In genomic region chr19:20953874-20954273, GRCm38 (mm10) we compare ENCODE assay signal across 24 mouse cellular contexts. TPM values are rescaled to one million over a fixed set of nuclear protein-coding genes. Genes with fewer than 3 reads are reported as not detected.
A peak's percentile ranks its signal among the peaks of the same experiment; 100 is the strongest.
DNase-seq lines count a peak whose midpoint lies in the region; ATAC-seq and TF ChIP-seq lines count a peak whose summit lies in the region.
"Had no signal": no experiment of that assay in that cellular context is flagged by ENCODE, and none has a peak within 500 bp of the region (broad histone marks: within the 10 kb centered on the region; RNA-seq: fewer than 3 reads in every experiment).

TSS of gene Tmc1 (minus strand) at chr19:20954202.

- dilution Hi-C loops in CH12.LX (cut with MboI; ENCODE audit: extremely low pct_ligation_motif_present, extremely low pct_unique_long_range_greater_than_20kb, low sequenced_read_pairs), result no loop called here

- no peak for TF ChIP-seq CTCF in layer of hippocampus, adult 2 months (conservative IDR thresholded peaks at IDR 0.05)
- no peak for TF ChIP-seq CTCF in CH12.LX (conservative IDR thresholded peaks at IDR 0.05 in 1 of 2, IDR thresholded peaks at IDR 0.05 in 1 of 2; ENCODE audit: low read depth in 2 of 2, low read length in 2 of 2)

- H3K9ac ChIP-seq in CH12.LX (ENCODE audit: insufficient read depth, low read depth) (no peak within 1 kb of the TSS), ES-E14 (ENCODE audit: insufficient read depth, low read depth, low read length, poor library complexity, severe bottlenecking) (no peak within 1 kb of the TSS)
- H3K9ac ChIP-seq in midbrain, embryonic 11.5 days (ENCODE audit: low read length), result no peak within 1 kb of the TSS

- H3K4me3 ChIP-seq in layer of hippocampus, adult 2 months, result no peak within 1 kb of the TSS
- H3K4me3 ChIP-seq in CH12.LX (replicated peaks in 1 of 3; ENCODE audit: low read depth in 2 of 3, low read length in 2 of 3, poor library complexity in 1 of 3) (no peak within 1 kb of the TSS), ES-E14 (ENCODE audit: insufficient read depth in 1 of 2, low read depth in 1 of 2, low read length in 2 of 2, poor library complexity in 1 of 2, severe bottlenecking in 1 of 2) (no peak within 1 kb of the TSS)
- H3K4me3 ChIP-seq in midbrain, embryonic 11.5 days (ENCODE audit: low read depth, low read length), result no peak within 1 kb of the TSS

- no peaks in the 10 kb centered on the region for H3K27me3 ChIP-seq in CH12.LX (replicated peaks)
- H3K27me3 ChIP-seq in midbrain, embryonic 11.5 days (ENCODE audit: control insufficient read depth, insufficient read depth, low read length), result no peaks in the 10 kb centered on the region

- intact Hi-C loops in gastrocnemius, postnatal 14 days (cut with DNase I; ENCODE audit: low total_unique reads), result no loop called here

- in situ Hi-C loops in CH12.LX (cut with MboI; ENCODE audit: low pct_ligation_motif_present, low pct_unique_long_range_greater_than_20kb, low sequenced_read_pairs), result no loop called here
- in situ Hi-C loops in ES-E14 (cut with MboI; ENCODE audit: low sequenced_read_pairs in 2 of 2, unreplicated experiment in 2 of 2), result no loop called here

- H3K4me2 ChIP-seq in CH12.LX (ENCODE audit: insufficient read depth, low read depth, poor library complexity, severe bottlenecking), result no peak within 1 kb of the TSS
- no peak within 1 kb of the TSS for H3K4me2 ChIP-seq in midbrain, embryonic 11.5 days

- DNase-seq in layer of hippocampus, adult 2 months (ENCODE audit: low spot score in 2 of 2), result no peak
- DNase-seq in layer of hippocampus, adult 9-11 months, result no peak
- DNase-seq in CH12.LX (ENCODE audit: extremely low read depth), result no peak
- no peak for DNase-seq in ES-E14 (ENCODE audit: low read depth, low spot score)
- no peak for DNase-seq in gastrocnemius, postnatal 14 days
- DNase-seq in midbrain, embryonic 11.5 days (ENCODE audit: low spot score, missing footprints), result no peak
- DNase-seq: adrenal gland, adult 2 months; adrenal gland, adult 8-10 months; adrenal gland, postnatal 10 days; adrenal gland, postnatal 14 days; adrenal gland, postnatal 25 days; adrenal gland, postnatal 36 days; B cell, adult 2 months; cerebellum, adult 11 months; cerebellum, adult 11-12 months; cerebellum, adult 18-20 months; cerebellum, adult 2 months; cerebellum, adult 8-10 months had no signal

- TF ChIP-seq POLR2A in CH12.LX (IDR thresholded peaks at IDR 0.05; ENCODE audit: low read depth, low read length), result no peak

- H3K36me3 ChIP-seq in CH12.LX (replicated peaks in 1 of 2; ENCODE audit: control insufficient read depth in 1 of 2, insufficient read depth in 1 of 2, low read length in 1 of 2), result no peaks in the 10 kb centered on the region
- no peaks in the 10 kb centered on the region for H3K36me3 ChIP-seq in ES-E14 (ENCODE audit: control insufficient read depth, insufficient read depth, low read length, poor library complexity, severe bottlenecking)
- no peaks in the 10 kb centered on the region for H3K36me3 ChIP-seq in midbrain, embryonic 11.5 days (ENCODE audit: control insufficient read depth, insufficient read depth, low read length)
- H3K36me3 ChIP-seq: G1E had no signal

- peak within 1 kb of the TSS; percentile 28; the same call in 1 of the 2 replicates for H3K27ac ChIP-seq in layer of hippocampus, adult 2 months
- no peak within 1 kb of the TSS for H3K27ac ChIP-seq in CH12.LX (ENCODE audit: insufficient read depth, low read depth)
- no peak within 1 kb of the TSS for H3K27ac ChIP-seq in ES-E14 (ENCODE audit: insufficient read depth, low read depth, low read length, poor library complexity, severe bottlenecking)
- no peak within 1 kb of the TSS for H3K27ac ChIP-seq in midbrain, embryonic 11.5 days (ENCODE audit: low read depth, low read length)

- ATAC-seq in midbrain, embryonic 11.5 days (ENCODE audit: low FRiP score), result no peak
- ATAC-seq: activated CD4-positive, CD25-positive, alpha-beta regulatory T cell, adult 4 months; CD4-positive, CD25-positive, alpha-beta regulatory T cell, adult 4 months; Patski had no signal

- peaks cover 2% of the 10 kb centered on the region for H3K9me3 ChIP-seq in CH12.LX (replicated peaks; ENCODE audit: low read length)
- no peaks in the 10 kb centered on the region for H3K9me3 ChIP-seq in ES-E14 (ENCODE audit: control insufficient read depth, insufficient read depth, low read depth, low read length)
- no peaks in the 10 kb centered on the region; the same call in 1 of the 2 replicates for H3K9me3 ChIP-seq in midbrain, embryonic 11.5 days (ENCODE audit: control insufficient read depth, low read length)
- H3K9me3 ChIP-seq: G1E had no signal

- 91% methylated on average over 6 of the region's 6 CpGs for WGBS in midbrain, embryonic 11.5 days

- H3K79me2 ChIP-seq in CH12.LX (replicated peaks; ENCODE audit: control insufficient read depth, extremely low read depth, insufficient read depth, poor library complexity, severe bottlenecking), result no peaks in the 10 kb centered on the region

- TF ChIP-seq EP300 in CH12.LX (IDR thresholded peaks at IDR 0.05; ENCODE audit: low read length), result no peak

- no peaks in the 10 kb centered on the region for H3K4me1 ChIP-seq in CH12.LX (ENCODE audit: control insufficient read depth in 1 of 2, insufficient read depth in 2 of 2)
- H3K4me1 ChIP-seq in ES-E14 (ENCODE audit: control insufficient read depth in 2 of 2, insufficient read depth in 2 of 2, low read length in 2 of 2, poor library complexity in 1 of 2), result no peaks in the 10 kb centered on the region
- no peaks in the 10 kb centered on the region for H3K4me1 ChIP-seq in midbrain, embryonic 11.5 days (ENCODE audit: control insufficient read depth, insufficient read depth, low read length)

- TF ChIP-seq RAD21 in CH12.LX (IDR thresholded peaks at IDR 0.05; ENCODE audit: low read depth, low read length), result no peak

TF ChIP-seq in CH12.LX, 34 proteins besides CTCF, POLR2A, EP300 and RAD21:
- TF ChIP-seq PAX5 (IDR thresholded peaks at IDR 0.05; ENCODE audit: low read length), result no peak
- no peak for TF ChIP-seq ELF1 (IDR thresholded peaks at IDR 0.05; ENCODE audit: low read depth, low read length)
- TF ChIP-seq MAFK (IDR thresholded peaks at IDR 0.05; ENCODE audit: insufficient replicate concordance, low read length), result 0 out of 2 replicates have a peak, but pooled peaks have one; percentile 59
- no peak for TF ChIP-seq E2F4 (IDR thresholded peaks at IDR 0.05; ENCODE audit: insufficient replicate concordance, low read depth, low read length)
- TF ChIP-seq JUND (conservative IDR thresholded peaks at IDR 0.05; ENCODE audit: low read depth, low read length), result no peak
- no peak for TF ChIP-seq UBTF (IDR thresholded peaks at IDR 0.05; ENCODE audit: low read depth, low read length)

TF ChIP-seq in ES-E14, 5 proteins besides CTCF, POLR2A, EP300 and RAD21:
- TF ChIP-seq MAFK (IDR thresholded peaks at IDR 0.05; ENCODE audit: insufficient read depth, low read depth, low read length) (peak; percentile 64), ZNF384 (IDR thresholded peaks at IDR 0.05; ENCODE audit: low read depth, low read length) (no peak)

RNA-seq across cellular contexts. Expression of gene Tmc1, which starts in this region (rescaled TPM):
- total RNA-seq in layer of hippocampus, adult 2 months (2021), result not detected
- total RNA-seq in CH12.LX (2012; rRNA removed) (not detected in 2 replicates), CH12.LX (2014; rRNA removed) (0.11 and 0.15 TPM in 2 replicates), ES-E14 (2012; rRNA removed) (0.16 and 0.36 TPM in 2 replicates)
- polyA plus RNA-seq in CH12.LX (2012; ENCODE audit: insufficient read length, low read depth), result 0.05 and 0.27 TPM in 2 replicates
- total RNA-seq in gastrocnemius, postnatal 14 days (2021), result not detected
- polyA plus RNA-seq in midbrain, embryonic 11.5 days (2014; fragmentation: Nextera tagmentation; extraction: Ambion mirVana), result 0.14 and 0.19 TPM in 2 replicates
- total RNA-seq: adrenal gland, adult 2 months; adrenal gland, postnatal 14 days; MEL had no signal
- polyA plus RNA-seq: C2C12, G1E, Patski had no signal
